Mouse (Mus musculus) CH12.LX (cell line): ENCODE measurements around the gene Ntrk3. TPM values are rescaled to one million over a fixed set of nuclear protein-coding genes. Genes with fewer than 3 reads are reported as not detected.

ENCODE experiments used
- DNase-seq: peaks from one replicate; pipeline ENCODE4 v3.0.0-alpha.2; 2013; ENCODE audit errors: extremely low read depth
- H3K27ac ChIP-seq: 2 replicates; pipeline ENCODE4 v1.5.1; 2012; ENCODE audit warnings: low read depth, mild to moderate bottlenecking, control low read depth, moderate library complexity; ENCODE audit not compliant: insufficient read depth
- H3K27me3 ChIP-seq: replicated peaks from 2 replicates; pipeline ENCODE3; 2012; ENCODE audit warnings: inconsistent platforms
- H3K36me3 ChIP-seq, 2 experiments: replicated peaks in 1 of 2; 2 replicates each; pipeline versions ENCODE3 to v1.6.1; 2012; ENCODE audit warnings: inconsistent platforms in 1 of 2, low read length in 1 of 2, mild to moderate bottlenecking in 1 of 2, mixed read lengths in 1 of 2, moderate library complexity in 1 of 2; ENCODE audit not compliant: control insufficient read depth in 1 of 2, insufficient read depth in 1 of 2
- H3K4me1 ChIP-seq, 2 experiments: 2 replicates each; pipeline ENCODE4 v1.6.1; 2012; ENCODE audit warnings: inconsistent platforms in 1 of 2, moderate library complexity in 1 of 2; ENCODE audit not compliant: insufficient read depth in 2 of 2, control insufficient read depth in 1 of 2
- H3K4me2 ChIP-seq: 2 replicates; pipeline ENCODE4 v1.6.1; 2012; ENCODE audit warnings: low read depth, mild to moderate bottlenecking, control low read depth; ENCODE audit not compliant: poor library complexity, insufficient read depth, severe bottlenecking
- H3K4me3 ChIP-seq, 3 experiments: fragments of 150-350 bp in 1 of 3; sonication (generic) in 1 of 3; replicated peaks in 1 of 3; 2 replicates each; pipeline versions ENCODE3 to v1.5.1; 2011 to 2012; ENCODE audit warnings: low read depth in 2 of 3, low read length in 2 of 3, mild to moderate bottlenecking in 2 of 3, moderate library complexity in 2 of 3, control low read depth in 1 of 3, improper control_type of control experiment in 1 of 3, inconsistent platforms in 1 of 3, mixed read lengths in 1 of 3; ENCODE audit not compliant: poor library complexity in 1 of 3
- H3K79me2 ChIP-seq: replicated peaks from 2 replicates; pipeline ENCODE4 v1.6.1; 2012; ENCODE audit warnings: mild to moderate bottlenecking, moderate library complexity; ENCODE audit not compliant: control insufficient read depth, poor library complexity, insufficient read depth, severe bottlenecking; ENCODE audit errors: extremely low read depth
- H3K9ac ChIP-seq: 2 replicates; pipeline ENCODE4 v1.6.1; 2012; ENCODE audit warnings: low read depth, mild to moderate bottlenecking, control low read depth, moderate library complexity; ENCODE audit not compliant: insufficient read depth
- H3K9me3 ChIP-seq: replicated peaks from 2 replicates; pipeline ENCODE3; 2012; ENCODE audit warnings: low read length, inconsistent platforms, mixed read lengths
- BHLHE40 ChIP-seq: IDR thresholded peaks from 2 replicates; pipeline ENCODE4 v1.6.1; 2011; ENCODE audit warnings: mild to moderate bottlenecking, low read depth, low read length, improper control_type of control experiment
- CHD1 ChIP-seq: IDR thresholded peaks from 2 replicates; pipeline ENCODE4 v1.6.1; 2012; ENCODE audit warnings: low read depth, low read length, improper control_type of control experiment, inconsistent platforms
- E2F4 ChIP-seq: IDR thresholded peaks from 2 replicates; pipeline ENCODE4 v1.6.1; 2011; ENCODE audit warnings: low read depth, low read length, improper control_type of control experiment; ENCODE audit not compliant: insufficient replicate concordance
- ELF1 ChIP-seq: IDR thresholded peaks from 2 replicates; pipeline ENCODE4 v1.6.1; 2014; ENCODE audit warnings: low read depth, mild to moderate bottlenecking, inconsistent platforms, low read length, improper control_type of control experiment
- EP300 ChIP-seq: IDR thresholded peaks from 2 replicates; pipeline ENCODE4 v1.6.1; 2011; ENCODE audit warnings: low read length, improper control_type of control experiment
- GABPA ChIP-seq: IDR thresholded peaks from 2 replicates; pipeline ENCODE4 v1.6.1; 2012; ENCODE audit warnings: low read depth, low read length, improper control_type of control experiment, inconsistent platforms; ENCODE audit not compliant: insufficient replicate concordance
- HCFC1 ChIP-seq: IDR thresholded peaks from 2 replicates; pipeline ENCODE4 v1.6.1; 2012; ENCODE audit warnings: low read depth, mild to moderate bottlenecking, inconsistent platforms, low read length, improper control_type of control experiment
- IRF4 ChIP-seq: IDR thresholded peaks from 2 replicates; pipeline ENCODE4 v1.6.1; 2014; ENCODE audit warnings: low read depth, mild to moderate bottlenecking, inconsistent platforms, low read length, improper control_type of control experiment
- JUN ChIP-seq: IDR thresholded peaks from 2 replicates; pipeline ENCODE4 v1.6.1; 2011; ENCODE audit warnings: low read depth, mild to moderate bottlenecking, low read length, improper control_type of control experiment, moderate library complexity; ENCODE audit not compliant: insufficient read depth
- MAX ChIP-seq: IDR thresholded peaks from 2 replicates; pipeline ENCODE4 v1.6.1; 2011; ENCODE audit warnings: low read length, improper control_type of control experiment
- MEF2A ChIP-seq: IDR thresholded peaks from 2 replicates; pipeline ENCODE4 v1.6.1; 2014; ENCODE audit warnings: low read depth, mild to moderate bottlenecking, inconsistent platforms, low read length, improper control_type of control experiment, borderline replicate concordance
- NRF1 ChIP-seq: IDR thresholded peaks from 2 replicates; pipeline ENCODE4 v1.6.1; 2014; ENCODE audit warnings: low read depth, mild to moderate bottlenecking, inconsistent platforms, low read length, improper control_type of control experiment, moderate library complexity
- PAX5 ChIP-seq: IDR thresholded peaks from 2 replicates; pipeline ENCODE4 v1.6.1; 2012; ENCODE audit warnings: low read length, inconsistent platforms, mixed read lengths
- POLR2A ChIP-seq: IDR thresholded peaks from 2 replicates; pipeline ENCODE4 v1.6.1; 2011; ENCODE audit warnings: low read depth, mild to moderate bottlenecking, improper control_type of control experiment, low read length
- RAD21 ChIP-seq: IDR thresholded peaks from 2 replicates; pipeline ENCODE4 v1.6.1; 2011; ENCODE audit warnings: low read depth, mild to moderate bottlenecking, low read length, improper control_type of control experiment, moderate library complexity
- RCOR1 ChIP-seq: conservative IDR thresholded peaks from 2 replicates; pipeline ENCODE4 v1.6.1; 2012; ENCODE audit warnings: low read depth, mild to moderate bottlenecking, inconsistent platforms, low read length, improper control_type of control experiment
- SIN3A ChIP-seq: IDR thresholded peaks from 2 replicates; pipeline ENCODE4 v1.6.1; 2012; ENCODE audit warnings: low read length, improper control_type of control experiment, inconsistent platforms
- SMC3 ChIP-seq: IDR thresholded peaks from 2 replicates; pipeline ENCODE4 v1.6.1; 2011; ENCODE audit warnings: low read depth, low read length, improper control_type of control experiment
- TCF12 ChIP-seq: IDR thresholded peaks from 2 replicates; pipeline ENCODE4 v1.6.1; 2014; ENCODE audit warnings: low read depth, mild to moderate bottlenecking, inconsistent platforms, low read length, improper control_type of control experiment
- UBTF ChIP-seq: IDR thresholded peaks from 2 replicates; pipeline ENCODE4 v1.6.1; 2012; ENCODE audit warnings: low read depth, mild to moderate bottlenecking, inconsistent platforms, low read length, improper control_type of control experiment, moderate library complexity
- USF1 ChIP-seq: IDR thresholded peaks from 2 replicates; pipeline ENCODE4 v1.6.1; 2014; ENCODE audit warnings: low read depth, mild to moderate bottlenecking, inconsistent platforms, low read length, improper control_type of control experiment
- USF2 ChIP-seq: conservative IDR thresholded peaks from 2 replicates; pipeline ENCODE4 v1.6.1; 2011; ENCODE audit warnings: low read depth, low read length, improper control_type of control experiment
- dilution Hi-C: fragments of 300-500 bp; cut with MboI; formaldehyde crosslinking; loops from 2 replicates; pipeline ENCODE4 v1.14.3; 2020; ENCODE audit warnings: low sequenced_read_pairs; ENCODE audit not compliant: extremely low pct_unique_long_range_greater_than_20kb, extremely low pct_ligation_motif_present
- in situ Hi-C: fragments of 300-500 bp; cut with MboI; formaldehyde crosslinking; loops from 3 replicates; pipeline ENCODE4 v1.14.3; 2019; ENCODE audit warnings: low sequenced_read_pairs, low pct_ligation_motif_present, low pct_unique_long_range_greater_than_20kb, mixed read lengths
- polyA plus RNA-seq: library from polyadenylated mRNA; unstranded; fragments of >175 nt; gene quantifications from 2 replicates; pipeline ENCODE4 v1.2.1, GENCODE M21; 2012; ENCODE audit warnings: low read depth; ENCODE audit not compliant: insufficient read length
- total RNA-seq, 2 experiments: library from RNA; depleted of rRNA; stranded (reverse); fragments of 300-350 nt in 1 of 2; fragments of >200 nt in 1 of 2; gene quantifications; 2 replicates each; pipeline ENCODE4 v1.2.3; 2012 to 2014

Ntrk3 gene
- total and polyA plus RNA-seq, 3 experiments = 0.21 TPM; not detected in 2

DNA sequence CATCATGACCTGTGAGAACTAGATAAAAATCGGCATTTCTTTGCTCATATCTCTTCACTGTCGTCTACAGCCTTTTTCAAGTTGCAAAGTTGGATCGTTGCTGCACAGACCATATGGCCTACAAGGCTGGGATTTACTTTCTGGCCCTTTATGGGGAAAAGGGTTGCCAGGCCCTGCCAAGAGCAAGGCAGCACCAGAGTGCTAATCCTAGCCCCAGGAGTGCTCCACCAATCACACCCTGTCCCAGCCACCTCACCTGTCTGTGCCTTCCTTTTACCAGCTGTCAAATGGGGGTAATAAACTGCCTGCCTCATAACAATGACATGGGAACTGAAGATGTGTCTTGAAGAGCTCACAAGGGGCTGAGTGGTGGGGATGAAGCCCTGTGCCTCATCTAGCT, 218.1 kb downstream of the Ntrk3 start:
- no peak overlapping the region for H3K9ac ChIP-seq
- no peaks in the 10 kb centered on the region for H3K4me1 ChIP-seq
- H3K4me2 ChIP-seq = no peak overlapping the region
- H3K9me3 ChIP-seq = peaks cover 48% of the 10 kb centered on the region
- no peaks in the 10 kb centered on the region for H3K36me3 ChIP-seq
- TF ChIP-seq NRF1 (no peak), UBTF (no peak), HCFC1 (no peak), ELF1 (no peak), MAX (no peak), BHLHE40 (no peak)
- in situ Hi-C loops (no loop called here), dilution Hi-C loops (no loop called here)
- DNase-seq = no peak
- peaks cover 10% of the 10 kb centered on the region for H3K27me3 ChIP-seq
- H3K79me2 ChIP-seq = no peaks in the 10 kb centered on the region
- H3K27ac ChIP-seq = no peak overlapping the region
- H3K4me3 ChIP-seq = no peak overlapping the region

DNA sequence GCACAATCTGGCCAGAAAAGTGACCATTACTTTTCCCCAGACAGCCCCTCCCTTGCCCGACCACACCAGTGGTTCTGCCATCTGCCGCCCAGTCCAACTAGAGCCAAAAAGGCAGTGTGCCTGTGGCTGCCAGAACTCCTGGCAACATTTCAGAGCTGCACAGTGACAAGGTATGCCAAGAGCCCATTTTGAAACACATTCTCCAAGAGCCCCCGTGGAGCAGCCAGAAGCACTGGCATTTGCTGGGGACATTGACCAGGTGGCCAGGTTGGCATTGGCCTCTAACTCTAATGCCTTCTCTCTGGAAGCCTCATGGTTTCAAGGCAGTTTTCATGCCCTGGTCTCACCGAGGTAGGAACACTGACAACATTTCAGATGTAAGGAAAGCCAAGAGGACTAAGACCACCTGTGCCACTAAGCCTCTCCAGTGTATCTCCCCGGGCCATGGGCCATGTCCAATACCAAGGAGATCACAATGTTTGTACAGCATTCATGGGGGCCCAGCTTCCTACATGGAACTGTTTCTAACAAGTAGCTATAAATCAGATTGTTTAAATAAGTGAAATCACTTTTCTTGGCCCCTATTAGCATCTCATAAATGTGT, 218.9 kb downstream of the Ntrk3 start:
- dilution Hi-C loops (no loop called here), in situ Hi-C loops (no loop called here)
- H3K36me3 ChIP-seq = no peaks in the 10 kb centered on the region
- no peak overlapping the region for H3K4me3 ChIP-seq
- no peaks in the 10 kb centered on the region for H3K4me1 ChIP-seq
- no peak for DNase-seq
- no peak overlapping the region for H3K4me2 ChIP-seq
- no peak overlapping the region for H3K27ac ChIP-seq
- no peak overlapping the region for H3K9ac ChIP-seq
- peaks cover 10% of the 10 kb centered on the region for H3K27me3 ChIP-seq
- no peaks in the 10 kb centered on the region for H3K79me2 ChIP-seq
- TF ChIP-seq IRF4 (no peak), USF2 (no peak), SMC3 (no peak), PAX5 (no peak), GABPA (no peak), E2F4 (no peak), TCF12 (no peak), BHLHE40 (no peak), RCOR1 (no peak), EP300 (no peak), USF1 (no peak), CHD1 (no peak), SIN3A (no peak), NRF1 (no peak), MEF2A (no peak), ELF1 (no peak), JUN (no peak), RAD21 (no peak), POLR2A (no peak)
- peaks cover 40% of the 10 kb centered on the region for H3K9me3 ChIP-seq
